Mouse (Mus musculus): ENCODE measurements around the gene Ascc3.
A peak's percentile ranks its signal among the peaks of the same experiment; 100 is the strongest.

Gene Ascc3

GRCm38 (mm10) chr10:50639607-50640006, 47.1 kb downstream of the Ascc3 start:
- TF ChIP-seq CTCF (conservative IDR thresholded peaks at IDR 0.05; ENCODE audit: low read length) (no peak), NANOG (IDR thresholded peaks at IDR 0.05; ENCODE audit: borderline replicate concordance, low read length) (no peak), POU5F1 (IDR thresholded peaks at IDR 0.05; ENCODE audit: borderline replicate concordance, low read length) (no peak)
- no peaks in the 10 kb centered on the region for H3K9me3 ChIP-seq (ENCODE audit: low read length)
- no peaks in the 10 kb centered on the region for H3K4me1 ChIP-seq (replicated peaks; ENCODE audit: low read depth, low read length)
- no peak overlapping the region for H3K4me3 ChIP-seq (replicated peaks; ENCODE audit: low read length)
- peaks cover 5% of the 10 kb centered on the region; the same call in 1 of the 2 replicates for H3K36me3 ChIP-seq (ENCODE audit: insufficient read depth, low read length)
- H3K27me3 ChIP-seq (ENCODE audit: insufficient read depth, low read length) = no peaks in the 10 kb centered on the region

GRCm38 (mm10) chr10:50650612-50651011, 58.1 kb downstream of the Ascc3 start:
- H3K9me3 ChIP-seq (ENCODE audit: low read length) = no peaks in the 10 kb centered on the region
- TF ChIP-seq NANOG (IDR thresholded peaks at IDR 0.05; ENCODE audit: borderline replicate concordance, low read length) (no peak), CTCF (conservative IDR thresholded peaks at IDR 0.05; ENCODE audit: low read length) (no peak), POU5F1 (IDR thresholded peaks at IDR 0.05; ENCODE audit: borderline replicate concordance, low read length) (no peak)
- peaks cover 11% of the 10 kb centered on the region for H3K36me3 ChIP-seq (ENCODE audit: insufficient read depth, low read length)
- no peaks in the 10 kb centered on the region for H3K27me3 ChIP-seq (ENCODE audit: insufficient read depth, low read length)
- H3K4me1 ChIP-seq (replicated peaks; ENCODE audit: low read depth, low read length) = no peaks in the 10 kb centered on the region
- H3K4me3 ChIP-seq (replicated peaks; ENCODE audit: low read length) = no peak overlapping the region

- no peaks in the 10 kb centered on the region for H3K4me1 ChIP-seq (replicated peaks; ENCODE audit: low read depth, low read length)
- no peak overlapping the region for H3K4me3 ChIP-seq (replicated peaks; ENCODE audit: low read length)
- no peaks in the 10 kb centered on the region for H3K9me3 ChIP-seq (ENCODE audit: low read length)
- H3K27me3 ChIP-seq (ENCODE audit: insufficient read depth, low read length) = no peaks in the 10 kb centered on the region
- H3K36me3 ChIP-seq (ENCODE audit: insufficient read depth, low read length) = peaks cover 11% of the 10 kb centered on the region
- TF ChIP-seq NANOG (IDR thresholded peaks at IDR 0.05; ENCODE audit: borderline replicate concordance, low read length) (no peak), POU5F1 (IDR thresholded peaks at IDR 0.05; ENCODE audit: borderline replicate concordance, low read length) (no peak), CTCF (conservative IDR thresholded peaks at IDR 0.05; ENCODE audit: low read length) (no peak)
These were observed 61.1 kb downstream of the Ascc3 start for GRCm38 (mm10) chr10:50653551-50653950.

- TF ChIP-seq POU5F1 (IDR thresholded peaks at IDR 0.05; ENCODE audit: borderline replicate concordance, low read length) (no peak), NANOG (IDR thresholded peaks at IDR 0.05; ENCODE audit: borderline replicate concordance, low read length) (no peak), CTCF (conservative IDR thresholded peaks at IDR 0.05; ENCODE audit: low read length) (peak; percentile 34)
- Histone ChIP-seq H3K4me1 (replicated peaks; ENCODE audit: low read depth, low read length) (no peaks in the 10 kb centered on the region), H3K27me3 (ENCODE audit: insufficient read depth, low read length) (no peaks in the 10 kb centered on the region), H3K36me3 (ENCODE audit: insufficient read depth, low read length) (peaks cover 6% of the 10 kb centered on the region), H3K4me3 (replicated peaks; ENCODE audit: low read length) (no peak overlapping the region), H3K9me3 (ENCODE audit: low read length) (no peaks in the 10 kb centered on the region)
These were observed 64.9 kb downstream of the Ascc3 start for GRCm38 (mm10) chr10:50657352-50657751.

- Histone ChIP-seq H3K36me3 (ENCODE audit: insufficient read depth, low read length) (no peaks in the 10 kb centered on the region), H3K4me3 (replicated peaks; ENCODE audit: low read length) (no peak overlapping the region), H3K9me3 (ENCODE audit: low read length) (no peaks in the 10 kb centered on the region), H3K4me1 (replicated peaks; ENCODE audit: low read depth, low read length) (no peaks in the 10 kb centered on the region), H3K27me3 (ENCODE audit: insufficient read depth, low read length) (no peaks in the 10 kb centered on the region)
- TF ChIP-seq CTCF (conservative IDR thresholded peaks at IDR 0.05; ENCODE audit: low read length) = no peak
- no peak for TF ChIP-seq NANOG (IDR thresholded peaks at IDR 0.05; ENCODE audit: borderline replicate concordance, low read length)
- TF ChIP-seq POU5F1 (IDR thresholded peaks at IDR 0.05; ENCODE audit: borderline replicate concordance, low read length) = no peak
These were observed 79.0 kb downstream of the Ascc3 start for GRCm38 (mm10) chr10:50671517-50671916.

GRCm38 (mm10) chr10:50690324-50690723, 97.9 kb downstream of the Ascc3 start:
- TF ChIP-seq NANOG (IDR thresholded peaks at IDR 0.05; ENCODE audit: borderline replicate concordance, low read length) (no peak), CTCF (conservative IDR thresholded peaks at IDR 0.05; ENCODE audit: low read length) (no peak), POU5F1 (IDR thresholded peaks at IDR 0.05; ENCODE audit: borderline replicate concordance, low read length) (no peak)
- no peaks in the 10 kb centered on the region for H3K27me3 ChIP-seq (ENCODE audit: insufficient read depth, low read length)
- H3K9me3 ChIP-seq (ENCODE audit: low read length) = no peaks in the 10 kb centered on the region
- H3K36me3 ChIP-seq (ENCODE audit: insufficient read depth, low read length) = no peaks in the 10 kb centered on the region
- peaks cover 6% of the 10 kb centered on the region for H3K4me1 ChIP-seq (replicated peaks; ENCODE audit: low read depth, low read length)
- H3K4me3 ChIP-seq (replicated peaks; ENCODE audit: low read length) = no peak overlapping the region

DNA sequence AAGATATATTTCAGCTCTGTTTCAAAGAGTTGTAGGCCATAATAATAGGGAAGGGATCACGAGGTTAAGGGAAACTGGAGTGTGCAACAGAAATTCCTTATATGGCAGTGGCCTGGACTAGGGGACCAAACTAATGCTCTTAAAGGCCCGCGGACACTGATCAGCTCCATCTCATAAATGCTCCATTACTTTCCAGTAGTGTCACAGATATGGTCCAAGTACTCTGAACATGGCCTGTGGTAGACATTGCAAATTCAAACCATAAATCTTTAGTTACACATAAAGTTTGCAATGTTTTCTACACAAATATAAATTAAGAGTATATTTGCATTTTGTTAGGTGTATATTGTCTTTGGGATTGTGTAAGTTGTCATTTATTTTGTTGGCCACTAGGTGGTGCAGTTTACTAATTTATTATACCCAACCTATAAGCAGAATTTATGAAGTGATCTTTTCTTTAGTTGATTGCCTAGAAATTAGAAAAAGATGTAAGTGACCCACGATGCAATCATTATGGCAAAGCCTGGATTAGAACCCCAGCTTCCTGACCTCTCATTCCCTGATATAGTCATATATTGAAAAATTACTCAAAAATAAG, 106.5 kb downstream of the Ascc3 start:
- no peak overlapping the region for H3K4me3 ChIP-seq (replicated peaks; ENCODE audit: low read length)
- peaks cover 7% of the 10 kb centered on the region; the same call in 1 of the 2 replicates for H3K36me3 ChIP-seq (ENCODE audit: insufficient read depth, low read length)
- H3K27me3 ChIP-seq (ENCODE audit: insufficient read depth, low read length) = no peaks in the 10 kb centered on the region
- no peaks in the 10 kb centered on the region for H3K9me3 ChIP-seq (ENCODE audit: low read length)
- no peaks in the 10 kb centered on the region for H3K4me1 ChIP-seq (replicated peaks; ENCODE audit: low read depth, low read length)
- TF ChIP-seq POU5F1 (IDR thresholded peaks at IDR 0.05; ENCODE audit: borderline replicate concordance, low read length) (no peak), CTCF (conservative IDR thresholded peaks at IDR 0.05; ENCODE audit: low read length) (peak; percentile 49)

- H3K9me3 ChIP-seq (ENCODE audit: low read length) = no peaks in the 10 kb centered on the region
- peaks cover 7% of the 10 kb centered on the region; the same call in 1 of the 2 replicates for H3K36me3 ChIP-seq (ENCODE audit: insufficient read depth, low read length)
- H3K27me3 ChIP-seq (ENCODE audit: insufficient read depth, low read length) = no peaks in the 10 kb centered on the region
- no peak overlapping the region for H3K4me3 ChIP-seq (replicated peaks; ENCODE audit: low read length)
- H3K4me1 ChIP-seq (replicated peaks; ENCODE audit: low read depth, low read length) = no peaks in the 10 kb centered on the region
- no peak for TF ChIP-seq CTCF (conservative IDR thresholded peaks at IDR 0.05; ENCODE audit: low read length)
- TF ChIP-seq POU5F1 (IDR thresholded peaks at IDR 0.05; ENCODE audit: borderline replicate concordance, low read length) = no peak
- no peak for TF ChIP-seq NANOG (IDR thresholded peaks at IDR 0.05; ENCODE audit: borderline replicate concordance, low read length)
These were observed 109.3 kb downstream of the Ascc3 start for GRCm38 (mm10) chr10:50701736-50702135.

DNA sequence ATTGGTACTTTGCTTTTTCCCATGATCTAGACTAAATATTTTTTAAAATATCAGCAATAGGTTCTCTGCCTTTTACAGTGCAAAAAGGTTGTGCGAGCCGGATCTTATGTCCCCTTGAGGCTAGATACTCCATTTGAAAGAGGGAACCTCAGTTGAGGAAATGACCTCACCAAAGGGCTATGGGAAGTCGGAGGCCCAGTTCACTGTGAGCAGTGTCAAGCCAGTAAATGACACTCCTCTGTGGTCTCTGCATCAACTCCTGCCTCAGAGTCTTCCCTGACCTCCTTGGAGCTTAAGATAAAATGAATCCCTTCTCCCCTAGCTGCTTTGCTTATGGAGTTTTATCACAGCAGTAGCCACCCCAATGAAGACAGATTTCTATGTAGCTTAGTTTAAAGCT, 109.9 kb downstream of the Ascc3 start:
- TF ChIP-seq NANOG (IDR thresholded peaks at IDR 0.05; ENCODE audit: borderline replicate concordance, low read length) (no peak), CTCF (conservative IDR thresholded peaks at IDR 0.05; ENCODE audit: low read length) (no peak), POU5F1 (IDR thresholded peaks at IDR 0.05; ENCODE audit: borderline replicate concordance, low read length) (no peak)

More for the DNA sequence above, 109.9 kb downstream of the Ascc3 start:
- no peaks in the 10 kb centered on the region for H3K9me3 ChIP-seq (ENCODE audit: low read length)
- peaks cover 7% of the 10 kb centered on the region; the same call in 1 of the 2 replicates for H3K36me3 ChIP-seq (ENCODE audit: insufficient read depth, low read length)
- H3K4me3 ChIP-seq (replicated peaks; ENCODE audit: low read length) = no peak overlapping the region
- no peaks in the 10 kb centered on the region for H3K4me1 ChIP-seq (replicated peaks; ENCODE audit: low read depth, low read length)
- H3K27me3 ChIP-seq (ENCODE audit: insufficient read depth, low read length) = no peaks in the 10 kb centered on the region
